Mouse (Mus musculus) kidney, postnatal 36 days (tissue): ENCODE results near the gene Pde1c.
A peak's percentile ranks its signal among the peaks of the same experiment; 100 is the strongest.

Experiments
- DNase-seq, 2 experiments: peaks; one replicate each; pipeline ENCODE4 v3.0.0; 2021 to 2022; ENCODE audit warnings: mixed read lengths in 2 of 2

Pde1c gene

DNA sequence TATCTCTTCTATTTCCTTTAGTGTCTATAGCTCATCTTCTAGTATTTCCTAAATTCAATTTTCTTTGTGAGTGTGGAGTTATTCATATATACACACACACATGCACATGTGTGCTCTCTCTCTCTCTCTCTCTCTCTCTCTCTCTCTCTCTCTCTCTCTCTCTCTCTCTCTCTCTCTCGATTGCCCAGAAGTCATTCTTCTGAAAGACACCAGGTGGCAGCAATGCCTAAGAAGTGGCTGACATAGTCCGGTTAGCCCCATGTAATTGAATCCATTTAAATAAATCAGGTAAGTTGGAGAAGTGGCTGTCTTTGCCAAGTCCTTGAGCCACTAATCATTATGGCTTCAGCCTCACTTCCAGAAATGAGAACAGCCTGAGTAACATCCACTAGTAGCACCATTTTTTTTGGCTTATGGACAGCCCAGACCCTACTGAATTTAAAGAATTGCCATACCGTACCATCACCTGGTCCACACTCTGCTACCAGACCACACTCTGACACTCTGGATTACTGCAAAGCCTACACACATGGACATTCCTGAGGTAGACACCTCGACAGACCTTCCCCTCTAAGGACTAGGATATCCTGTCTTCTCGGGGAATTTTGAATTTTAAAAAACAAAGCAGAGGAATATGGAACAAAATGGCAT is 502.1 kb downstream of the Pde1c start:
- DNase-seq = peak; percentile 21 to 59

DNA sequence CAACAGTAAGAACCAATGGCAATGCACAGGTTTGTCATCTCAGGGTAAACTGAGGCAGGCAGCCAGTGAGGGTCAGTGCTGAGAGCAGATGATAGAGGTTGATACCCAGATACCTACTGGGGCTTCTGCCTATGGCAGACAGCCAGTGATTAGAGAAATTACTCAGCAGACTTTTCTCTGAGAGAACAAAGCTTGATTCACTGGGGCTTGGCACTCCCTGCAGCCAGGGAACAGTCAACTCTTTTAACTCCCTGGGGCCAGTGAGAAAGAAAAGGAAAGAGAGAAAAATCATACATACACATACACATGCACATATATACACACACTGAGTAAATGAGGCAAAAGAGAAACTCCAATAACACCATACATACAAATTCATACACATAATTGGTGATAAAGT is 505.2 kb downstream of the Pde1c start:
- DNase-seq = no peak

DNA sequence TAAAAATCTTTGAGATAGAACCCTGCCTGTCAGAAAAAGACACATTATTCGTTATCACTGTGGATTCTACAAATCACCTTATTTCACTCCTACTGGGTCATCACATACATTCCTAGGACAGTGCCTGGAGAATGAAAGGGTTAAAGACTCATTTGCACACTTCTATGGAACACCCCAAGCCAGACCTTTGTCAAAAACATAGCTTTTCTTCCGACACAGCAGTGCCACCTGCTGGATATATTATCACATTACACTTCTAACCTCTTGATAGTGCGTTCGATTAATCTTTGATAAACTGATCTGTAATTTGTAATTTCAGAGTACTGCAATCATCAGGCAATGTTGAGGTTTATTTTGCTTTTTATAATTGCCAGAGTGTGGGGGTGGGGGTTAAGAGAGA is 519.8 kb downstream of the Pde1c start:
- DNase-seq = peak in 1 of 2 experiments; percentile 10

DNA sequence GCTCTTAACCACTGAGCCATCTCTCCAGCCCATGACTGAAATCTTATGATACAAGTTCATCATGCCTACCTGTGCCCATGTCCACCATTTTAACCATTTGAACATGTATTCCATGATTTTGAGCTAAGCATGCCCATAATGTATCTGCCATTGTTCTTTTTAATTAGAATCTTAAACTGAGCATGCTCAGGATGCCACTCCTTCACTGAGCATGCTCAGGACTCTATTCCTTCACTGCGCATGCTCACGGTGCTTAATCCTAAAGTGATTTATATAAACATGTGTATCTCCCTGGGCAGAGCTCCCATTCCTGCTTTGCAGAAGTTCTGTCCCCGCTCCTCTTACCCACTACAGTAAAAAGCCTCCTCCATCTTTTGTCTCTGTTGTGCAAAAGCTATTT is 520.3 kb downstream of the Pde1c start:
- no peak for DNase-seq

DNA sequence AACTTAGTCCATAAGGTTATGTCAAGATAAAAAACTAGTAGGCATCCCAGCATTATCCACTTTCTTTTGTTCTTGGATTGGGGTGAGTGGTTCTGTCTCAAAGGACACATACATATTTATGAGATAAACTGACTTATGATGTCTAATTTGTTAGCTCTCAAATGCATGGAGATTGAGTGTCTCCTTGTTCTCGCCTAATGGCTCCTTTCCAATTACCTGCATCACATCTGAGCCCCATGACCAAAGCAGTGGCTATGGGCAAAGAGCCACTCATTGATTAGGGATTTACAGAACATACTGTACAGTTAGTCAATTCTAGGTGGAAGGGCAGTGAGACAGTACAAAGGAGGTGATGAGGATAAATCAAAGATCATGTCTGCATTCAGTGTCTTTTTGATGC is 524.2 kb downstream of the Pde1c start:
- no peak for DNase-seq

DNA sequence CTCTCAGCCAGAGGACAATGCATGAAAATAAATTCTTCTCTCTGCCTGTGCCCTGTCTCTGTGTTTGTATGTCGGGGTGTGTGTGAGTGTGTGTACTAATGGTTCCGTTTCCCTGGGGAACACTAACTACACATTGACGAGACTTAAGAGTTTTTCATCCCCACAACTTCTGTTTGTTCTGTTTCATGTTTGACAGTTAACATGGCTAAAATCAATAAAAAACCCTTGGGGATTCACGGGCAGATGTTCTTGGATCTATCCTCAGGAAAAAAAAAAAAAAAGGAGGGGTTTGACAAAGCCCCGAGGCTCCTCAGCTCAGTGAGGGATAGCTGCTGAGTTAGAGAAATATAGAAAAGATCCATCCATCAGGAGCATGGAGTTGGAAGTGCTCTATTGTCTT is 524.6 kb downstream of the Pde1c start:
- no peak for DNase-seq

DNA sequence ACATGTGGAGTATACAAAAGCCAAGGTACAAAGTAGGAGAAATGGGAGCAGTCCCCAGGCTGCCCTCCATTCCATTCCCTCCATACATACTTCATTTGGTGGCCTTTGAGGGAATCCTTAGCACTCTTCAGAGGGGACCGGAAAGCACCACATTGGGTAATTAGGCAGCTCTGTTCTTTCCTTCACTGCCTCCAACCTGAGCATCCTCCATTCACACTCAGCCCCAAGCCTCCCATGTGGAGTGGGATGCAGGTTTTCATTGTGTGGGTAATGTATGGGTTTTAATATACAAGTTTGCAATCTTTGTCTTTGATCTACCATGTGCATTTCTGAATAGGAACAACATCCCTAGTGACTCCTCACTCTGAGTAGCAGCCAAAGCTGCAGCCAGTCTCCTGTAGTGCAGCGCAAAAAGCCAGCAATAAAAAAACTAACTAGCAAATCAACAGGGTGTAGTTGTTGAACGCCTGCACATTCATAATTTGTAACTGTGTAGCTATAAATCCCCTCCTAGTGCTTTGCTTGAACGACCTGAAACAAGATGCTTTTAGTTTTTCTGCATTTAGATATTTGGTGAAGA is 529.3 kb downstream of the Pde1c start:
- no peak for DNase-seq

DNA sequence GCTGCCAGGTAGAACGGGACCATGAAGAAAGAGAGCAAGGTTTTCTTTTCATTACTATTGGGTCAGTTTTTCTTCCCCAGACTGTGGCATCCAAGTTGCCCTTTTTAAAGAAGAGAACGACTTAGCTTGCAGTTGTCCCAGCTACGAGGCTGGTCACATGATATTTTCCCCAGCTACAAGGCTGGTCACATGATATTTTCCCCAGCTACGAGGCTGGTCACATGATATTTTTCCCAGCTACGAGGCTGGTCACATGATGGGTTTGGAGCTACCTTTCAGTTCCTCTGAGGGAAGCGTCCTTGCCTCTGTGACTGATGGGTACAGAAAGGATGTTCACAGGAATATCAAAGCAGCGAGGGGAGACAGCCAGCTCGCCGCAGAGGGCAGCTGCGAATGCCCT is 533.8 kb downstream of the Pde1c start:
- DNase-seq = no peak

DNA sequence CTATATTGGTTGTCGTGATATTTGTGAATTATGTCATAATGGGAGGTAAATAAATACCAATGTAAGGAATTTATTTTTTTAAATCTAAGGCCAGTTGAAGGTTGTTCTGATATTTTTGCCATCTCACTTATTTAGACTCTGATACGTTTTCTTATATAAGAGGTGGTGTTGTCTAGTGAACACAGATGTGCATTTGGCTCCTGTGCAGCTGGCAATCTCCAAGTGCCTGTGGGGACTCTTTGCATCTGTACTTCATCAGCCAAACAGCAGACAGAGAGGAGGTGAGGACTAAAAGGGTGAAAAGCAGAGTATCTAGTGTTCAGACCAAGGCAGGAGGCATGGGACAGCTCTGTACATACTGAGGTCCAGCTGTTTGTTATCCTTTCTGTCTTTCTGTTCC is 536.7 kb downstream of the Pde1c start:
- DNase-seq = no peak

DNA sequence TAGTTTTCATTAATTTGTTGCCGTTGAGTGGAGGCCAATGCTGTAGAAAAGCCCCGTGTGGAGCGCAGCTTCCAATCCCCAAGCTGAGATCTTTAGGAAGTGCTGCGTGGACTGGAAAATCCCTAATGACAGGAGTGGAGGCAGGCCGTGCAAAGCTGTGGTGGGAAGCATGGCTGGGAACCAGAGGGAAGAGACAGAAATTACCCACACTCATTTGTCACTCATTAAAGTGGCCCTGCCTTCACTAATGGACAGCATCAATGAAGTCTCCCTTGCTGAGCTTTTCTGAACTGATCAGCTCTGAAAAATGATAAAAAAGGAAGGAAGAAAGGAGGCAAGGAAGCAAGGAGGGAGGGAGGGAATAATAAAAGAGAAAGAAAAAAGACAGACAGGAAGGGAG is 538.9 kb downstream of the Pde1c start:
- DNase-seq = no peak

DNA sequence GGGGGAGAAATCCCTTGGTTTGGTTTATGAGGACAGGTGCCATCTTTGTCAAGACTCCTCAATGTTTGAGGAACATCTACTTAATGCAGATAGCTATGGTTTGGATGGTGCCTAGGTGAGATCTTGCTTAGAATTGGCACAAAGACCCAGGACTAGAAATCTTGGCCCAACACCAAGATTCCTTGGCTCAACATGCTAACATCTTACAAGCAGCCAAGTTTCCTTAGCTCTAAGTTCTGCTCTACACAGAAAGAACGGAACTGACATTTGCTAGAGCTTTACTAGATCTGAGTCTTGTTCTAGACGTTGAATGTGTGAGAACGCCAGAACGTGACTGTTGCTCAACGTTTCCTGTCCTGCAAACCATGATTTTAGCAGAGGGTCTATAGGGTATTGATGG is 540.9 kb downstream of the Pde1c start:
- peak in 1 of 2 experiments; percentile 4 for DNase-seq

DNA sequence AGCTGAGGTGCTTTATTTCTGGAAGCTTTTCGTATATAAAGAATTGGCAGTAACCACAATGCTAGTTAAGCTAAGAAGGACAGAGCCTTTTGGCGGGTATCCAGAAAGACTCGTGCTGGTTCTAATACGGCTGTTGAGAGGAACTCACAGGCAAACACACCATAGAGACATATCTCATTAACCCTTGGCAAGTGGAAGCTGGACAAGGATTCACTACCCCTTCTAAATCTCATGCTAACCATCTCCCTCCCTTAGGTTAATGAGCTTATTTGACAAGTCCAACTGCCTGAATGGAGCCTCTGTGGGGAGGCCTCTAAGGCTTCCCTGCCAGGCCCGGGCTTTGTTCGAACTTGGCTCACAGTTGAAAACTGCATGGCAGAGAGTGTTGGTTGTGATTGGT is 541.6 kb downstream of the Pde1c start:
- DNase-seq = no peak

DNA sequence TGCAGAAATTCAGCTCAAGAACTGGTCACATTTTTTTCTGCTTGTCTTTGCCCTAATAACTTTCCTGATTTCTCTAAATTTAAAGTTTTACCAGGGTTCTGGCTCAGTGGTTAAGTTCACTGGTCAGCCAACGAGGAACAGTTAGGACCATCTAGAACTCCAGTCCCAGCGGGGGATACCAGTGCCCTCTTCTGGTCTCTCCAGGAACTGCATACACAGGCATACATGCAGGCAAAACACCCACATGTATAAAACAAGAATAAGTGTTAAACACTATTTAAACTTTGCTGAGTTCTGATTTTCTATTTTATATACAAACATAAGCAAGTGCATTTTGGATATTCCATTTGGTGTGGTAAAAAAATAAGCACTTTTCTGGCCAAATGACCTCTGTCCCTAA is 543.4 kb downstream of the Pde1c start:
- DNase-seq = peak in 1 of 2 experiments; percentile 41
